In the genomic region with DNA sequence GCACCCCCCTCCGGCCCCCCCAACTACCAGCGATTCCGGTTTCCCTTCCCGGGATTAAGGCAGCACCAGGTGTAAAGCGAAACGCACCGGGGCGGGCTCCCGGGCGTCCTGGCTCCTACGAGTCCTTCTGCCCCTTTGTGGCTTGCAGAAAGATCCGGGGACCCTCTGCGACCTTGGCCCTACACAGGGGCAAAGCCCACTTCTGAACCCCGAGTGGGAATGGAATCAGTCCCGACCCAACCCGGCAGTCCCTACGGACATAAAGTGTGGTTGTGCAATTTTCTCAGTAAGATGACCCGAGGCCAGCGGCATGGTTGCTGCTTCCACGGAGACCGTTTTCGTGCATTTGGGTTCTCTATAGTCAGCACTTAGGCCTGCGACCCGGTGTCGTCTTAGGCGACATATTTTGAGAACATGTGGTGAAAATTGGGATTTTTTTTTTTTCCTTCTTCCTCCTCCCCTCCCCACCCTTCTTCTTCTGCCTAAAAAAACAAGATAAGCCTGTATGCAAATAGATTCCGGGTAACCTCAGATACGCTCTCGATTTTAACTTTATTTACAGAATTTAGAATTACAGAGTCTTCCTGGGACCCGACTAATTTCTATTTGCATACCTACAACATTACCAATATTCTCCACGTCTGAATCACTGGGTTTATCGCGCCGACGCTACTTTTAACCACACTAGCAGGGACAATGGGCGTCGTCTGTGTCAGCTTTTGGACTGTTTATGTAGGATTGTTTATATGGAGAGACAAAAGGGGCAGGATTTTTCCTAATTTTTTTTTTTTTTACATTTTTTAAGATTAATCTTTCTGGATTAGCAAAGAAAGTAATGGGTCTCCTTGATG, we compare ENCODE assay signal across 7 mouse cellular contexts. TPM values are rescaled to one million over a fixed set of nuclear protein-coding genes. Genes with fewer than 3 reads are reported as not detected.
A peak's percentile ranks its signal among the peaks of the same experiment; 100 is the strongest.
DNase-seq lines count a peak whose midpoint lies in the region; ATAC-seq and TF ChIP-seq lines count a peak whose summit lies in the region.

No protein-coding gene starts in this region.

- no peak for TF ChIP-seq POLR2A in brain, embryonic 14.5 days (IDR thresholded peaks at IDR 0.05; ENCODE audit: borderline replicate concordance, extremely low read depth, insufficient read depth, insufficient read length, poor library complexity, severe bottlenecking)

- H3K9ac ChIP-seq in liver, embryonic 16.5 days (ENCODE audit: low read depth, low read length), result peak overlapping the region; percentile 86
- H3K9ac ChIP-seq in neural tube, embryonic 14.5 days (replicated peaks; ENCODE audit: low read depth, low read length), result no peak overlapping the region; the same call in 1 of the 2 replicates

- H3K27me3 ChIP-seq in liver, embryonic 16.5 days (ENCODE audit: control insufficient read depth, insufficient read depth, low read depth, low read length), result no peaks in the 10 kb centered on the region
- no peaks in the 10 kb centered on the region for H3K27me3 ChIP-seq in neural tube, embryonic 14.5 days (ENCODE audit: control insufficient read depth, insufficient read depth, low read length)

- no peak for TF ChIP-seq CTCF in brain, embryonic 14.5 days (IDR thresholded peaks at IDR 0.05; ENCODE audit: borderline replicate concordance, extremely low read depth, insufficient read depth, insufficient read length)

- H3K36me3 ChIP-seq in liver, embryonic 16.5 days (ENCODE audit: control insufficient read depth, insufficient read depth), result no peaks in the 10 kb centered on the region
- no peaks in the 10 kb centered on the region for H3K36me3 ChIP-seq in neural tube, embryonic 14.5 days (ENCODE audit: control insufficient read depth, insufficient read depth, low read length)

- WGBS in liver, embryonic 16.5 days (ENCODE audit: insufficient replicate concordance), result under 1% methylated on average over 37 of the region's 37 CpGs
- WGBS in neural tube, embryonic 14.5 days, result 2% methylated on average over 37 of the region's 37 CpGs

- H3K9me3 ChIP-seq in liver, embryonic 16.5 days (replicated peaks; ENCODE audit: control insufficient read depth, low read length), result no peaks in the 10 kb centered on the region
- H3K9me3 ChIP-seq in neural tube, embryonic 14.5 days (ENCODE audit: control insufficient read depth, low read length), result no peaks in the 10 kb centered on the region

- H3K27ac ChIP-seq in liver, embryonic 16.5 days (ENCODE audit: low read length), result peak overlapping the region; percentile 96
- no peak overlapping the region for H3K27ac ChIP-seq in neural tube, embryonic 14.5 days (ENCODE audit: low read depth, low read length)

- H3K4me2 ChIP-seq in liver, embryonic 16.5 days (ENCODE audit: low read depth, low read length), result peak overlapping the region; percentile 81
- H3K4me2 ChIP-seq in neural tube, embryonic 14.5 days (ENCODE audit: low read depth, low read length), result peak overlapping the region; percentile 39

- H3K4me1 ChIP-seq in liver, embryonic 16.5 days (ENCODE audit: control insufficient read depth, low read depth, low read length), result peaks cover 57% of the 10 kb centered on the region
- 0 out of 2 replicates have a peak, but pooled peaks cover 4% of the 10 kb centered on the region for H3K4me1 ChIP-seq in neural tube, embryonic 14.5 days (ENCODE audit: control insufficient read depth, insufficient read depth, low read length)

- ATAC-seq in inflammation-experienced regulatory T-cells, adult 6 months, result peak; percentile 24
- peak; percentile 19; the same call in 1 of the 2 replicates for ATAC-seq in liver, embryonic 16.5 days (ENCODE audit: low read depth)
- no peak for ATAC-seq in neural tube, embryonic 14.5 days (ENCODE audit: low read depth)

- H3K4me3 ChIP-seq in liver, embryonic 16.5 days (ENCODE audit: low read depth, low read length), result peak overlapping the region; percentile 71
- peak overlapping the region; percentile 18; the same call in 1 of the 2 replicates for H3K4me3 ChIP-seq in neural tube, embryonic 14.5 days (ENCODE audit: low read depth, low read length)

- DNase-seq in MN1 (ENCODE audit: low spot score), result peak; percentile 61
- peak; percentile 51 for DNase-seq in brain, embryonic 14.5 days (ENCODE audit: low read depth)
- DNase-seq in gastrocnemius, postnatal 25 days, result peak; percentile 59
- DNase-seq in frontal cortex, postnatal 25 days (ENCODE audit: low spot score in 2 of 2), result no peak

RNA-seq across cellular contexts. Expression of gene Zfp217, which starts 5.7 kb away (rescaled TPM):
- polyA plus RNA-seq in brain, embryonic 14.5 days (2012; rRNA removed), result 5.7 and 7.6 TPM in 2 replicates
- 1 to 10 TPM; 7.0 to 7.2 TPM for total RNA-seq in gastrocnemius, postnatal 25 days (2021)
- polyA plus RNA-seq in inflammation-experienced regulatory T-cells, adult 6 months (2017; shearing (Covaris generic)), result 10 to 100 TPM in 1 of 3 experiments, 1 to 10 TPM in 2; 8.6 to 11.1 (median 8.6) TPM
- polyA plus RNA-seq in liver, embryonic 16.5 days (2015; fragmentation: Nextera tagmentation; extraction: Ambion mirVana), result 4.2 and 5.7 TPM in 2 replicates
- polyA plus RNA-seq in neural tube, embryonic 14.5 days (2014; fragmentation: Nextera tagmentation; extraction: Ambion mirVana), result 1.1 and 2.4 TPM in 2 replicates

Comparison
In these comparisons a context has a peak if more than half of its experiments do, and no peak if none do; other contexts are left out.
1. DNase-seq: peak in MN1 (single experiment), brain, embryonic 14.5 days (single experiment) and gastrocnemius, postnatal 25 days (single experiment); none in frontal cortex, postnatal 25 days (0 of 2).